Mouse (Mus musculus) mature B cell (primary cell): ENCODE results near the gene Ankfy1.

Source experiments
- in situ Hi-C: fragments of 300-500 bp; cut with MboI; formaldehyde crosslinking; loops from 2 replicates; pipeline ENCODE4 v1.14.3; 2019

Gene Ankfy1

DNA sequence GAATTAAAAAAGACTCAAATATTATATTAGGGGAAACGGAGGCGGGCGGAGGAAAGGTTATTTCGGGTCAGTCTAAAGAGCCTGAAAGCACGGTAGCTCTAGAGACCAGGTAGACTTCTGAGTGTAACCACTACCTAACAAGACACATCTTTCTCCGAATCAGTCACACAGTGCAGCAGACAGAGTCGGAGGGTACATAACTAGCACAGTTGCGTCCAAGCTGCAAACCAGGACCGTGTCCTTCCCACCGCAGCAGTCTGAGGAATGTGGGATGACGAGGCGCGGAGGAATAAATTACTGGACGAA, 105.3 kb downstream of the Ankfy1 start:
- in situ Hi-C loops: no loop called here

DNA sequence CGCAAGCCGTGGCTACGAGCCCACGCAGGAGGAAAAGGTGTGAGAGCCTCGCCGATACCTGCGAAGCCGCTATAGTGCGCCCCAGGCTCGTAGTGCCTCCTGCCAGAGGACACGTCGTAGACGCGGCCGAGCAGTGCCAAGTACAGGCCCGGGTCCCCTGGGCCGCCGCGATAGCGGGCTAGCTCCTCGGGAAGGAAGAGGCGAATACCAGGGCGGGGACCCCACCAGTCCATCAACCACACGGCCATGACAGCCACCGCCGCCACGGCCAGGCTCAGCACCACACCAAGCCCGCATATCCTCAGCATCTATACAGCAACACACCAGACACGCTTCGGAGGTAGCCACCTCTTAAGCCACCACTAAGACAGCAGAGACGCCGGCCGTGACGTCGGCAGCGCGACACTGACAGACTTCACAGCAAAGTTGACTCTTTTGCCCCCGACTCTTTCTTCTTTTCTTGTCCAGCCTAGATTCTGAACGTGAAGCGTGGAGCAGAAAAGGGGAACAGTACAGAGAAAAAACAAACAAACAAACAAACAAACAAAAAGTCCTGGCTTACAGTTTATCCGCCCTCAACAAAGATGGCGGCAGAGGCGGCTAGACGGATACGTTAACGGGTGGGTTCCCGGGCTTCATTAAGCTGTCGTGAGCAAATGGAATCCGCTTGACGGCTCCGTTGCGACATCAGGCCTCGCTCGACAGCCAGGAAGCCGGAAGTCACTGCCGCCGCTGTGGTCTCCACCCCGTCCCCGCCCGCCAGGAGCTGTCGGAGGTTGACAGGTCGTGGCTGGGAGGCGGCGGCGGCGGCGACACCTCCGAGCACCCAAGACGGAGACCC, 105.9 kb downstream of the Ankfy1 start, which contains the start of the genes Cyb5d2 and Zzef1:
Cyb5d2 (minus strand) TSS at position 688 of the 841 bp plus-strand sequence.
Zzef1 (plus strand) TSS at position 772 of the 841 bp plus-strand sequence.
- in situ Hi-C loops: no loop called here

DNA sequence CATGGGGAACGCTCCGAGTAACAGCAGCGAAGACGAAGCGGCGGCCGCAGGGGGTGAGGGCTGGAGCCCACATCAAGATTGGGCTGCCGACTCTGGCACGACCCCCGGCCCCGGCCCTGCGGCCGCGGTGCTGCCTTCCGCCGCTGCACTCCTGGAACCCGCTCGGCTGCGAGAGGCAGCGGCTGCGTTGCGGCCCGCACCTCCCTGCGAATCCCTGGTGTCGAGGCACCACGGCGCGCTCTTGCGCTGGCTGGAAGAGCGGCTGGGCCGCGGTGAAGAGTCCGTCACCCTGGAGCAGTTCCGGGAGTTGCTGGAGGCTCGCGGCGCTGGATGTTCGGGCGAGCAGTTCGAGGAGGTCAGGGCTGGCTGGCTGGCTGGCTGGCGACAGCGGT, 106.5 kb downstream of the Ankfy1 start:
- in situ Hi-C loops: no loop called here

DNA sequence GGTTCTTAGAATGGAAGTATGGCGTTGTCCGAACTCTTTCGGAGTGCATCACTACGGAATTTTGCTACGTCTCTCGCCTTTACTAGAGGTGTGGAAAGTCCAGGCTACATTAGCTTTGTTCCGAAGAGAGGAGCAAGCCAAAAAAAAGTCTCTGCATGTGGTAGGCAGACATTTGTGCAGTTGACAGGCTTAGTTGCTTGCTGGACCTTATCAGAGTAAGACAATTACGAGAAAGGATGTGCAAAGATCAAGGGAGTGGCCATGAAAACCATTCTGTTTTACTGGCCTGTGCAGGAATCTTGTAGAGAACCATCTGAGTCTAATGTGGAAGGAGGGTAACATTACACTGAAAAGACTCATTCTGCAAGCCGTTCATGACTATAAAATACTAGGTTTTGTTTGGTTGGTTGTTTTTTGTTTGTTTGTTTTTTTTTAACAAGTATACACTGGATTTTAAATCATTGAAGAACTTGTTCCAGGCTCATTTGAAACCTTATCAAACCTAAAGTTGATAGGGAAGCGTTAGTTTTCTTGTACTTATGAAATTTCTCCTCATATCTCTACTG, 107.0 kb downstream of the Ankfy1 start:
- in situ Hi-C loops: no loop called here

DNA sequence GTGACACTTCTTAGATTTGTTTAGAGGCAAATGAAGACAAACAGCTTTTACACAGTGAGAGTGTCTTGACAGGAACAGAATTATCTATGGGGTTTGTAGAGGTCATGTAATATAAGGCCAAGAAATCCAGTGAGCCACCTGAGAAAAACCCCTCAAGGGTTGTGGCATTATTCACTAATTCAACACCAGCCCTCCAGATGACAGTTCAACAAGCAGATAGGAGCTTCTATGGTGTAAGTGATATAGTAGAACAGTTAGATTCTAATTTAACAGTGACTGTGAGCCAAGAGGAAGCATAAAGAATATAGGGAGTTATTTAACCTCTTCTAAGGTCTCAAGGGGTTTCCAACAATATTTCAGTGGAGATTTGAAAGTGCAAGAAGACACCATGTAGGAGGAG, 108.3 kb downstream of the Ankfy1 start:
- in situ Hi-C loops: no loop called here

DNA sequence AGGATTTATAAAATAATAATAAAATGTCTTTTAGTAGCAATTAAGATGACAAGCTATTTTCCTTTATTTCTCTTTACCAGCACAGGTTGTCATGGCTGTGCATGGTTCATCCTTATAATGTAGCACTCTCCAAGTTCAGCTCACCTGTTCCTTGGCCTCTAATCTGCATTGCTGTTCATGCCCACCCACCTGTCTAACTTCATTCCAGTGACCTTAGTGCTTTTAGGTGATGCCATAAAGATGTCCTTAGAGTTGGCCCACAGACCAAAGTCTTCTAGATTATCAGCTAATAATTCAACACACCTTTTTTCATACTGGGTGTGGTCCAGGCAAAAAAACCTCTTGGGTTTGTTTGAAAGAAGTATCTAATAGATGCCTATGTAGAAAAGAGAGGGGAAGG, 111.4 kb downstream of the Ankfy1 start:
- in situ Hi-C loops: no loop called here

DNA sequence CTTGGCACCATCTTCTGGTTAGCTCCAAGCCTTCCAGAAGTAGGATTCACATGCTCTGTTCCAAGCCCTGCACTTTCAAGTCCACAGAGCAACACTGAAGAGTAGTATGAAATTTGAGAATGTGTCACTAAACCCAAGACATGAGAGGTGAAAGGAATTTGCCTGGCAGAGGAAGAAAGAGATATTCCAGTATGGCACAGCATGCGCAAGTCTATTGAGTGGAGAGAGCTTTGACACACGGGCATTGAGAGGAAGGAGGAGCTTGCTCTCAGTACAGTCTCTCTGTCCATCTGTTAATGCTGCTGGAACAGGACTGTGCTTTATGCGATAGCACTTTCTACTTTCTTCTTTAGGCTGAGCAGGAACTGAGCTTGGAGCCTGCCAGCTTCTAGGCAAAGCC, 113.2 kb downstream of the Ankfy1 start:
- in situ Hi-C loops: no loop called here

DNA sequence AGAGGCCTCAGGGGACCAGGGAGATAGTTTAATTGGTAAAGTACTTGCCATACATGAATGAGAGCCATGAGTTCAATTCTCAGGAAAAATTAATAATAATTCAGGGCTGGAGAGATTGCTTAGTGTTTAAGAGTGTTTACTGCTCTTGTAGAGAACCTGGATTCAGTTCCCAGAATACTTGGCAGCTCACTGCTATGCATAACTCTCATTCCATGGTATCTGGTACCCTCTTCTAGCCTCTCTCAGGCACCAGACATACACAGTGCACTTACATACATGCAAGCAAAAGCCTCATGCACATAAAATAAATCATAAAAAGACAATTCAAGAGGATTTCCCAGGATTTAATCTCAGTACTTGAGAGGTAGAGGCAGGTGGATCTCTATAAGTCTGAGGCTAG, 114.8 kb downstream of the Ankfy1 start:
- in situ Hi-C loops: no loop called here

DNA sequence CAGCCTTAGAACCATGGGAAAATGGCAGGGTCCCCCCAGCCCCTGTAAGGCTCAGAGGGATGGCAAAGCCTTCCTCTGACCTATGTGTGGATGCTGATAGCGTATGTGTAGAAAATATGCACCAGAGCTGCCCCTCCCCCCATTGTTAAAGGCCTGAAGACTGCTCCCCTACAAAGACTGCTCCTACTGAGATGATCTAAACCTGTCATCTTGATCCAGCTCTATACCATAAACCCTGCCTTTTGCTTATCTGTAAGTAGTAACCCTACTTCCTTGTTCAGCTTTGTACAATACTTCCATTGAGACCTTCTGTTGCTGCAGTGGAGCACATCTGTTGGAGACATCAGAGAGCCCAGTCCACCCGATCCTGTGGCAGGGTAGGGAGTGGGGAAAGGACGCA, 115.4 kb downstream of the Ankfy1 start:
- in situ Hi-C loops: no loop called here

DNA sequence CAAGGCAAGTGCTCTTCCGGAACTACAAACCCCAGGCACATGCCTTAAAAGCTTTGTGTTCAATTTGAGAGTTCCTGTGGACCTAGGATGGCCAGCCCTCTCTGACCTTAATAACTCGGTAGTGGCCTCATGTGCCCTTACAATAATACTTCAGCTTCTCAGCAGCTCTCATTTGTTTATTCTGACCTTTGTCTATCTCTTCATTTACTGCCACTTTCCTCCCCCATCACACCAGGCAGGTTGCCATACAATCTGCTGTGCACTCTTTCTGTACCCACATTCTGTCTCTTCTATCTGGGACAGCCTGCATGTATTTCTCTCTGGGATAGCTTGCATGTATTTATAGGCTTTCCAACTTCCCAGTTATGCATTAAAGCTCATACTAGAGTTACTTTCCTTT, 116.8 kb downstream of the Ankfy1 start:
- in situ Hi-C loops: no loop called here

DNA sequence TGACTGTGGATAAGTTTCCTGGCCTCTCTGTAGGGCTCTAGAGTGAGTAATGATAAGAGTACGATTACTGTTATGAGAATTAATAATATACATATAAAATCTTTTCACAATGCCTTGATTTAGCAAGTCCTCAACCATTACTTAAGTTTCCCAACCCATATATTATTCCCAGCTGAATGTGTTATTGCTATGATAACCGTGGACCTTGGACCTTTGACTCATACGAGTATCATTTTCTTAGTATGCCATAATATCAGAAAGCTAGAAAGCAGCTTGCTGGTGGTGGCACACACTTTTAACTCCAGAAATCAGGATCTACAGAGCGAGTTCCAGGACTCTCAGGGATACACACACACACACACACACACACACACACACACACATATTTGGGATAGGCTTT, 118.2 kb downstream of the Ankfy1 start:
- in situ Hi-C loops: no loop called here

DNA sequence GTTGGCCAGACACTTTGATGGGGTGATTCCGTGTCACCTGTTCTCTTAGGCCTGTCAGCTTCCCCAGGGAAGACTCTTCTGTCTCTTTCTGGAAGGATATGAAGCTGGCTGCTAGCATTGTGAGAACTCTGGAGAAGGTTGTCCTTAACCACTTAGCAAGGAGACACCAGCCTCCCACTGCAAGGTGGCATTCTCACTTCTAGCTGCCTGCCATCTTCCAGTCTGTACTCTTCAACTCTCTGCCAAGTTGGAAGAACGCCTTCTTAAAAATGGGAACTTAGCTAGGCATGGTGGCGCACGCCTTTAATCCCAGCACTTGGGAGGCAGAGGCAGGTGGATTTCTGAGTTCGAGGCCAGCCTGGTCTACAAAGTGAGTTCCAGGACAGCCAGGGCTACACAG, 123.9 kb downstream of the Ankfy1 start:
- in situ Hi-C loops: no loop called here

DNA sequence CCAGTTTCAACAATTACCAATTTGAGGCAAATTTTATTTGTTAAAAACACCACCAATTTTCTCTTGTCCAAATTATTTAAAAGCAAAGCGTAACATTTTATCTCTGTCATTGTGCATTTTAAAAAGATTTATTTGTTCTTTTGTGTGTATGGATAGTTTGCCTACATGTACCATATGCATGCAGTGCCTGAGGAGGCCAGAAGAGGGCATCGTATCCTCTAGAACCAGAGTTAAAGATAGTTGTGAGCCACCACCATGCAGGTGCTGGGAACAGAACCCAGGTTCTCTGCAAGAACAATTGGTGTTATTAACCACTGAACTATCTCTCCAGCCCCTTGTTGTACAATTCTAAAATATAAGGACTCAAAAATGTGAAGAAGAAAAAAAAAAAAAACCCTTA, 124.4 kb downstream of the Ankfy1 start:
- in situ Hi-C loops: no loop called here

DNA sequence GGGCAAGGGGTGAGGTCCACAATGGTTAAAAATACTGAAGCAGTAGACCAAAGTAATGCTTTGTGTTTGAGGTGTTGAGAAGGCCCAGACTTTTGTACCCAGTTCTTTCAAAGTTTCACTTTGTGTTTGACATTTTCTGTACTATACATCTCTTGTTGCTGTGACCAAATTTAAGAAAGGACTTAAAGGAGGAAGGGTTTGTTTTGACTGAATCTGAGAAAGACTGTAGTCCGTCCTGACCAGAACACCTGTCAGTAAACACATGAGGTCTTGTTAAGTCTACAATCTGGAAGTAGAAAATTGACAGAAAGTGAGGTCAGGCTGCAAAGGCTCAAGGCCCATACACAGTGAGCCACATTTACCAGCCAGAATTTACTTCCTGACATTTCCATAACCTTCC, 127.1 kb downstream of the Ankfy1 start:
- in situ Hi-C loops: no loop called here

DNA sequence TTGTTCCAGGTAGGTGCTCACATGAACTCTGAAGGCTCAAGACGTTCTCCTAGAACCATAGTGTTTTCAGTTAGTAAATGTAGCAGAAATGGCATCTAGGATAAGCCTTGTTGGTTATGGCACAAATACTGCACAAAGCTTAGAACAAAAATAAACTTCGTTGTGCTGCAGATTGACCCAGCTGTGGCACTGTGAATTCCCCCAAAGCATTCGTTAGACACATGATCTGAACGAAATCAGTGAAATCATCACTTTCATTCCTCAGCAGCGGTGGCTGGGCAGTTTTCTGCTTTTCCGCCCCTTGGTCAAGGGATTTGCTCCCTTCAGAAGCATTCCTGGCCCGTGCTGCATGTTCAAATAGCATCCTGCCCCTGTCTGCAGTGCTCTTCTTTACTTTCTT, 128.3 kb downstream of the Ankfy1 start:
- in situ Hi-C loops: no loop called here

DNA sequence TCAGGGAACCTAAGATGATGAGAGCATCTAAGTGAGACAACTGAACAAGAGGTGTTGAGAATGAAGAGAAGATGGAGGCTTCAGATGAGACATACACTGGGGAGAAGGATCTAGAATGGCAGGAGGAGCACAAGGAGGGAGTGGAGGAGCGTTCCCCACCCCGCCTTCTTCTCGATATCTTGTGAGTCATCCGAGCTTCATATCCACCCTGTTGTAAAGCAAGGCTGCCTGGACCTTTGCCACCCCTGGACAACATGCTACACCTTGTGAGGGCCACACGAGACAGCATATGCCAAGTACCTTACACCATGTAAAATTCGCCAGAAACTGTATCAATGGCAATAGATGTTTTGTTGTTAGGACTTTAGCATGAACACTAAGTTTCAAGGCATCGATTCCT, 131.2 kb downstream of the Ankfy1 start:
- in situ Hi-C loops: no loop called here
